Mouse (Mus musculus) megakaryocyte, embryonic 14.5 days (primary cell): ENCODE measurements around the gene Slc25a23.

Experiments
- FLI1 ChIP-seq: IDR thresholded peaks from 2 replicates; pipeline ENCODE4 v1.6.1; 2012; ENCODE audit warnings: low read length, inconsistent platforms, mixed read lengths
- GATA1 ChIP-seq: IDR thresholded peaks from 3 replicates; pipeline ENCODE4 v1.6.1; 2012; ENCODE audit warnings: mixed read lengths, low read length, inconsistent platforms, borderline replicate concordance

GRCm38 (mm10) chr17:57027471-57027870 lies 32.2 kb downstream of the Slc25a23 start:
- TF ChIP-seq GATA1 (no peak), FLI1 (no peak)
